Mouse (Mus musculus) midbrain, embryonic 11.5 days (tissue): ENCODE results near the gene Oosp2. TPM values are rescaled to one million over a fixed set of nuclear protein-coding genes. Genes with fewer than 3 reads are reported as not detected.

Experiments used
- ATAC-seq: fragments of 200-750 bp; cut with Nextera tagmentation; 2 replicates; pipeline ENCODE4 v1.8.0; 2017; ENCODE audit warnings: moderate TSS enrichment, moderate library complexity; ENCODE audit not compliant: low FRiP score
- DNase-seq: peaks from one replicate; pipeline ENCODE4 v3.0.0; 2015; ENCODE audit warnings: low spot score; ENCODE audit errors: missing footprints
- H3K27ac ChIP-seq: fragments of 300-500 bp; sonication (generic); 2 replicates; pipeline ENCODE4 v1.5.1; 2014; ENCODE audit warnings: low read depth, low read length
- H3K27me3 ChIP-seq: fragments of 300-500 bp; sonication (generic); 2 replicates; pipeline ENCODE4 v1.6.1; 2014; ENCODE audit warnings: mild to moderate bottlenecking, low read length, moderate library complexity, mixed read lengths; ENCODE audit not compliant: control insufficient read depth, insufficient read depth
- H3K36me3 ChIP-seq: fragments of 300-500 bp; sonication (generic); 2 replicates; pipeline ENCODE4 v1.6.1; 2014; ENCODE audit warnings: mild to moderate bottlenecking, low read length, moderate library complexity, mixed read lengths; ENCODE audit not compliant: control insufficient read depth, insufficient read depth
- H3K4me1 ChIP-seq: fragments of 300-500 bp; sonication (generic); 2 replicates; pipeline ENCODE4 v1.6.1; 2014; ENCODE audit warnings: low read length; ENCODE audit not compliant: control insufficient read depth, insufficient read depth
- H3K4me2 ChIP-seq: fragments of 300-500 bp; sonication (generic); 2 replicates; pipeline ENCODE4 v1.6.1; 2014; ENCODE audit warnings: mild to moderate bottlenecking, moderate library complexity
- H3K4me3 ChIP-seq: fragments of 300-500 bp; sonication (generic); 2 replicates; pipeline ENCODE4 v1.5.1; 2014; ENCODE audit warnings: low read depth, low read length
- H3K9ac ChIP-seq: fragments of 300-500 bp; sonication (generic); 2 replicates; pipeline ENCODE4 v1.6.1; 2014; ENCODE audit warnings: low read length
- H3K9me3 ChIP-seq: fragments of 300-500 bp; sonication (generic); 2 replicates; pipeline ENCODE4 v1.6.1; 2016; ENCODE audit warnings: low read length; ENCODE audit not compliant: control insufficient read depth
- WGBS: fragments of 180-500 bp; shearing (Covaris S2); extraction: QIAGEN DNeasy Blood & Tissue Kit; methylation state at CpG from one replicate; pipeline ENCODE4 v1.1.7; 2014; 5-methylcytosine and 5-hydroxymethylcytosine counted together
- polyA plus RNA-seq: library from polyadenylated mRNA; unstranded; fragments of >200 nt; fragmentation: Nextera tagmentation; extraction: Ambion mirVana; gene quantifications from 2 replicates; pipeline ENCODE4 v1.2.1, GENCODE M21; 2014

The Oosp2 gene
- polyA plus RNA-seq, 1 experiment from 2014 or later = not detected

DNA sequence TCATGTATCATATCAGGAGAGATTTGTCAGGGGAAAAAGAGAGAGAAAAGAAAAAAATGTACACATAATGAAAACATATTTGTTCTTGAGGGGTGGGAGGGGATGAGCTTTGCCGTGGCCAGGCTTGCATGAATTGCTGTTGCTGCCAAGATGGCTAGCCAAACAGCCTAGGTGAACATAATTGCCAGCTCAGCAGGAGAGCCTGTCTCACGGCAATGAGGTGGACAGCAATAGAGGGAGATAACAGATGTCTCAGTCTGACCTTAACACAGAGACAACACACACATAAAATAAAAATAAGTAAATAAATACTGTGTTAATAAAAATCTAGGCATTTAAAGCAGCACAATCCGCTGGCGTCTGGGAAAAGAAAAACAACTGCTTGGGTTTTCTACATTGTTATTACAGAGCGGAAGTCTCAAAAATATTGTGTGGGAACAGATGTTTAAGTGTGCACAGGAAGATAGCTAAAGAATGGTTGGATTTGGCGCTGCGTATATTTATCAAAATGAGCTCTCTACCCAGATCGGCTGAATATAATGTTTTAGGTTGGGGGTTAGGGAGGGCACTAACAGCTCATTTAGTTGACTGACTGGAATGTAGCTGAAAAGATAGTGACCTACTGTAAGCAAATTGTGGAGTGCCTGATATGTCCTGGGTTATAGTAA lies 46.4 kb downstream of the Oosp2 start:
- no peak overlapping the region for H3K4me2 ChIP-seq
- H3K27ac ChIP-seq = no peak overlapping the region
- 84% methylated on average over 8 of the region's 8 CpGs for WGBS
- H3K27me3 ChIP-seq = no peaks in the 10 kb centered on the region
- DNase-seq = no peak
- H3K36me3 ChIP-seq = no peaks in the 10 kb centered on the region
- no peak overlapping the region for H3K4me3 ChIP-seq
- no peaks in the 10 kb centered on the region for H3K4me1 ChIP-seq
- no peaks in the 10 kb centered on the region for H3K9me3 ChIP-seq
- no peak overlapping the region for H3K9ac ChIP-seq
- no peak for ATAC-seq

DNA sequence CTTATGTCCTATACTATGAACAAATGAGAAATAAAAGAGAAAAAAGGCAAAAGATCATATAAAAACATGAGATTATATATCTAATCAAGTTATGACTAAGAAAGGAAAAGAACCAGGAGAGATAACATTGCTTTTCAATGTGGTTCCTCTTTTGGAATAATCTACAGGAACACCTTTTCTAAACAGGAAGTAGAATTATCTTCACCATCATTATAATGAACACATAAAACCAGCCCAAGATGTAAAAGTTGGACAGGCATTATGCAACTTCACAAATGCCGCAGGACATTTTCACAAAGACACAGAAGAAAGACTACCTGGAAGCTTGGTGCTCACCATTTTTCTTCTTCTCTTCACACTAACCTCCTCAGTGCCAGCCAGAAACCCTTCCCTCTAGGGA lies 47.3 kb downstream of the Oosp2 start:
- WGBS = 97% methylated on average over 1 of the region's 1 CpGs
- H3K4me2 ChIP-seq = no peak overlapping the region
- no peak overlapping the region for H3K4me3 ChIP-seq
- no peak overlapping the region for H3K9ac ChIP-seq
- DNase-seq = no peak
- ATAC-seq = no peak
- H3K9me3 ChIP-seq = no peaks in the 10 kb centered on the region
- no peaks in the 10 kb centered on the region for H3K36me3 ChIP-seq
- H3K27me3 ChIP-seq = no peaks in the 10 kb centered on the region
- no peaks in the 10 kb centered on the region for H3K4me1 ChIP-seq
- H3K27ac ChIP-seq = no peak overlapping the region

DNA sequence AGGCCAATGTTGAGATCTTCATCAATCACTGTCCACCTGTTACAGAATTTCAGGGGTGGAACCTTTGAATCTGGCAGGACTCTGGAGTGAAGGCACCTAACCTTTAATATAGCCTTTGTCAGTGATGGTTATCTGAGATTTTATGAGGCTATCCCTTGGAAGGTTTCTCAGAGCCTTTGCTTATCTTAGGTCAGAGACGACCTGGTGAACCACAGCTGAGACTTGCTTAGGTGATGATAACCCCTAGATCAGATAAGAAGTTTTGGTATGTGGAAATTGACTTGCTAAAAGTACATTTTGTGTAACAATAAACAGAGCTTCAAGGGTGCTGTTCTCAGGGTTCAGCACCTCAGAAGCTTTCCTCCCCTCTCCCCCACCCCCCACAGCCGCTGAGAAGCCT lies 48.1 kb downstream of the Oosp2 start:
- no peak overlapping the region for H3K9ac ChIP-seq
- H3K4me3 ChIP-seq = no peak overlapping the region
- no peaks in the 10 kb centered on the region for H3K9me3 ChIP-seq
- DNase-seq = no peak
- H3K36me3 ChIP-seq = no peaks in the 10 kb centered on the region
- no peak for ATAC-seq
- 79% methylated on average over 2 of the region's 2 CpGs for WGBS
- H3K4me1 ChIP-seq = no peaks in the 10 kb centered on the region
- no peaks in the 10 kb centered on the region for H3K27me3 ChIP-seq
- no peak overlapping the region for H3K27ac ChIP-seq
- no peak overlapping the region for H3K4me2 ChIP-seq

DNA sequence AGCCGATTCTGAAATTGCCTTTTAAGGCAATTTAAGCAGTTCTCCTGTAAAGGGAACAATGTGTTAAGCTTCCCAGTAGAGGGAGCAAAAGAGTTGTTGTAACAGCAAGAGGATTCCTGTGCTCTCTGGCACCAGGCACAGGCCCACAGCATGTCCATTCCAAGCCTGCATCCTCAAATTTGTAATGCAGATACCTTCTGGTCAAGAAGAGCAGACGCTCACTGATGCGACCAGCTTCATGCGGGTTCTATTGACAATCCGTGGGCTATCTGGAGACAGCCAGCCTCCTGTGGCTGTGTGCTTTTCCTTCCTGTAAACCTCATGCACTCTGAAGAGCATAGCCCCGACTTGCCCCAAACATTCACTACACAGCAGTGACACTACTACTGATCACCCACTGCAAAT lies 48.8 kb downstream of the Oosp2 start:
- Histone ChIP-seq H3K4me3 (no peak overlapping the region), H3K4me2 (no peak overlapping the region), H3K27ac (no peak overlapping the region), H3K9me3 (no peaks in the 10 kb centered on the region), H3K4me1 (no peaks in the 10 kb centered on the region), H3K36me3 (no peaks in the 10 kb centered on the region), H3K27me3 (no peaks in the 10 kb centered on the region), H3K9ac (no peak overlapping the region)
- WGBS = 31% methylated on average over 6 of the region's 6 CpGs
- ATAC-seq (peak; percentile 87), DNase-seq (peak; percentile 86)

DNA sequence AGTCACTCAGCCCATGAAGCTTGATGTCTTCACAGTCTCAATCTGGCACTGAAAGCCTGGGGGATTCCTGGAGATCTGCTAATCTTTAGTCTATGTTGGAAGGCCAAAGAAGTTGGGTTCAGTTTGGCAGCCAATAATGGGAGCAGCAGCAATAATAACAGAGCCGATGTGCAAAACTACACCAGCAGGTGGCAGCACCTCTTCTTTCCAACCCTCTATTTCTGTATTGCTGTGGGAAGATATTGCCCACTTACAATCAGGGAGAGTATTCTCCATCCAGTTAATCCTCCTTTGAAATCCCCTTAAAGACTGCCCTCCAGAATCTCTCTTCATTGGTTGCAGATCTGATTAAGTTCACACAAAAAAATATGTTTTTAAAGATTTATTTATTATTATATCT lies 52.2 kb downstream of the Oosp2 start:
- Histone ChIP-seq H3K4me1 (no peaks in the 10 kb centered on the region), H3K9ac (no peak overlapping the region), H3K9me3 (no peaks in the 10 kb centered on the region), H3K27ac (no peak overlapping the region), H3K36me3 (no peaks in the 10 kb centered on the region), H3K4me3 (no peak overlapping the region), H3K4me2 (no peak overlapping the region), H3K27me3 (no peaks in the 10 kb centered on the region)
- DNase-seq (peak; percentile 92), ATAC-seq (no peak)
- 16% methylated on average over 1 of the region's 1 CpGs for WGBS

DNA sequence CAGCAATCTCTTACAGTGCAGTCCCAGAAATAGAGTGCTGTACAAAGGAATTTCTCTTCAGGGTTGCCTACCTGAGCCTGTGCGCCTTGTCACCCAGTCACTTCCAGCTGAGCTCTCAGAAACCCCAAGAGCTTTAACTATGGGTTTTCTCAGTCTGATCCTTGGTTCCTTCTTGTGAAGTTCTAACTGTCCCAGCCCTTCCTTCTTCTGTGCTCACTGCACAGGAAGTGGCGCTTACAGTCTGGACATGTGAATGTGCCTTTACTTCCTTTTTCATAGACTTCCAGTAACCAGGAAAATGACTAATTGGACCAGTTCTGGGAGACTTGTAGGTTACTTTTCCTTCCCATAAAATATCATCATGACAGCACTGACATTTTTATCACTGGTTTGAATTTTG lies 55.8 kb downstream of the Oosp2 start, which contains the start of gene Ms4a6d:
Ms4a6d (minus strand) TSS at position 247 of the 400 bp plus-strand sequence.
- Histone ChIP-seq H3K4me2 (no peak within 1 kb of the TSS), H3K4me1 (no peaks in the 10 kb centered on the region), H3K9ac (no peak within 1 kb of the TSS), H3K9me3 (no peaks in the 10 kb centered on the region), H3K27ac (no peak within 1 kb of the TSS), H3K4me3 (no peak within 1 kb of the TSS), H3K36me3 (no peaks in the 10 kb centered on the region), H3K27me3 (no peaks in the 10 kb centered on the region)
- 82% methylated on average over 2 of the region's 2 CpGs for WGBS
- no peak for ATAC-seq
- DNase-seq = no peak

DNA sequence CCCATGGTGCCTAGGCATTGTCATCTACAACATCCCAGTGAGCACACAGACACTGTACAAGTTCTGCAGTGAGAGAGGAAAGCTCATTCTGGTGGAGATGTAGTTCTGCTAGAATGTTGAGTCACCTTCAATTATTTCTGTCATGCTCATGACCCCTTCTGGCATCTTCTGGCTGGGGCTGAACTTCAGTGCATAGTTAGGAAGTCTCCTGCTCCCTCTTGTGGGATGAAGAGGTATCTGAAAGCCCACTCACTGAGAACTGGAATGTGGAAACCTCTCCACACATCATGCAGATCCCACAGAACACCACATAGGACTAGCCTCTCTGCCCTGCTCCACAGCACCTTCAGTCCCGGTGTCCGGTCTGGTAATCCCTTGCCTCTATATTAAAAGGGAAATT lies 58.3 kb downstream of the Oosp2 start:
- no peak for DNase-seq

DNA sequence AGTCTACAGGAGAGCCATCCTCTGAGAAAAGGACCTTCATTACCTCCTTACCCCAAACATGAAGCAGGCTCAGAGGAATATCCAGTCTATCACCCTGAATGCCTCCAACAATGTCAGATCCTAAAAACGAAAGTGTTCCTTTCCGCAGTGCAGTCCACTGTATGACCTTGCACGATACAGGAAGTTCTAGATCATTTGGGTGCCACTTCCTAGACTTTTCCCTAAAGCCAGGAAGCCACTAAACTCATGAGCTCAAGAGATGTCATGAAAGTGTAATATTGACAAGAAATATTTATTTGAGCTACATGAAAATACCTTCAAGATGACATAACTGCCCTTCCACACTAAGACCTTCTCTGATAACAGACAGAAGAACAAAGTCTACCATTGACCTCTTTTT lies 59.0 kb downstream of the Oosp2 start:
- no peak overlapping the region for H3K9ac ChIP-seq
- no peak overlapping the region for H3K4me2 ChIP-seq
- ATAC-seq = no peak
- no peaks in the 10 kb centered on the region for H3K36me3 ChIP-seq
- no peak for DNase-seq
- H3K4me3 ChIP-seq = no peak overlapping the region
- no peaks in the 10 kb centered on the region for H3K27me3 ChIP-seq
- no peak overlapping the region for H3K27ac ChIP-seq
- no peaks in the 10 kb centered on the region for H3K9me3 ChIP-seq
- H3K4me1 ChIP-seq = no peaks in the 10 kb centered on the region
- WGBS = 93% methylated on average over 3 of the region's 3 CpGs

More for the DNA sequence above, 58.3 kb downstream of the Oosp2 start:
- H3K27ac ChIP-seq = no peak overlapping the region
- no peak for ATAC-seq
- no peak overlapping the region for H3K4me2 ChIP-seq
- no peaks in the 10 kb centered on the region for H3K9me3 ChIP-seq
- no peaks in the 10 kb centered on the region for H3K27me3 ChIP-seq
- H3K9ac ChIP-seq = no peak overlapping the region
- H3K4me1 ChIP-seq = no peaks in the 10 kb centered on the region
- WGBS = 82% methylated on average over 2 of the region's 2 CpGs
- H3K36me3 ChIP-seq = no peaks in the 10 kb centered on the region
- H3K4me3 ChIP-seq = no peak overlapping the region
